Comparison of ENCODE assay signal across 13 mouse cellular contexts in genomic region chr11:120248160-120248793, GRCm38 (mm10). TPM values are rescaled to one million over a fixed set of nuclear protein-coding genes. Genes with fewer than 3 reads are reported as not detected.
A peak's percentile ranks its signal among the peaks of the same experiment; 100 is the strongest.
DNase-seq lines count a peak whose midpoint lies in the region; ATAC-seq lines count a peak whose summit lies in the region.
"Had no signal": no experiment of that assay in that cellular context is flagged by ENCODE, and none has a peak within 500 bp of the region (broad histone marks: within the 10 kb centered on the region; RNA-seq: fewer than 3 reads in every experiment).

No protein-coding gene starts in this region.

- H3K27me3 ChIP-seq in heart, embryonic 11.5 days (ENCODE audit: control insufficient read depth, insufficient read depth, low read length) = no peaks in the 10 kb centered on the region
- H3K27me3 ChIP-seq in liver, embryonic 15.5 days = 0 out of 2 replicates have a peak, but pooled peaks cover 4% of the 10 kb centered on the region
- H3K27me3 ChIP-seq in liver, embryonic 12.5 days (replicated peaks) = peaks cover 5% of the 10 kb centered on the region; the same call in 1 of the 2 replicates
- H3K27me3 ChIP-seq: Patski had no signal

- H3K36me3 ChIP-seq in heart, embryonic 11.5 days (ENCODE audit: control insufficient read depth, insufficient read depth, low read length) = no peaks in the 10 kb centered on the region
- no peaks in the 10 kb centered on the region for H3K36me3 ChIP-seq in liver, embryonic 15.5 days (replicated peaks)
- H3K36me3 ChIP-seq in liver, embryonic 12.5 days = no peaks in the 10 kb centered on the region

- no peaks in the 10 kb centered on the region for H3K9me3 ChIP-seq in heart, embryonic 11.5 days (replicated peaks; ENCODE audit: control insufficient read depth, low read length)
- H3K9me3 ChIP-seq in liver, embryonic 15.5 days (replicated peaks) = no peaks in the 10 kb centered on the region
- H3K9me3 ChIP-seq in liver, embryonic 12.5 days (replicated peaks) = no peaks in the 10 kb centered on the region

- H3K4me1 ChIP-seq in heart, embryonic 11.5 days (ENCODE audit: control insufficient read depth, insufficient read depth, low read length) = peaks cover 66% of the 10 kb centered on the region
- H3K4me1 ChIP-seq in liver, embryonic 15.5 days (replicated peaks) = peaks cover 35% of the 10 kb centered on the region
- H3K4me1 ChIP-seq in liver, embryonic 12.5 days = peaks cover 53% of the 10 kb centered on the region

- no peak for ATAC-seq in heart, embryonic 11.5 days (replicated peaks; ENCODE audit: insufficient number of reproducible peaks, low FRiP score, low TSS enrichment)
- ATAC-seq in liver, embryonic 15.5 days (ENCODE audit: insufficient read depth) = no peak
- ATAC-seq in liver, embryonic 12.5 days = no peak
- ATAC-seq: CD4-positive, CD25-positive, alpha-beta regulatory T cell, adult 4 months; Patski had no signal

- H3K4me2 ChIP-seq in heart, embryonic 11.5 days = no peak overlapping the region
- no peak overlapping the region for H3K4me2 ChIP-seq in liver, embryonic 15.5 days
- no peak overlapping the region for H3K4me2 ChIP-seq in liver, embryonic 12.5 days

- H3K27ac ChIP-seq in heart, embryonic 11.5 days (ENCODE audit: low read depth, low read length) = peak overlapping the region; percentile 67
- 0 out of 2 replicates have a peak overlapping the region, but pooled peaks have one; percentile 3 for H3K27ac ChIP-seq in liver, embryonic 15.5 days (replicated peaks)
- no peak overlapping the region for H3K27ac ChIP-seq in liver, embryonic 12.5 days

- WGBS in heart, embryonic 11.5 days (ENCODE audit: insufficient replicate concordance) = 58% methylated on average over 10 of the region's 10 CpGs
- 68% methylated on average over 10 of the region's 10 CpGs for WGBS in liver, embryonic 15.5 days (ENCODE audit: insufficient replicate concordance)
- WGBS in liver, embryonic 12.5 days (ENCODE audit: insufficient replicate concordance) = 65% methylated on average over 10 of the region's 10 CpGs

- no peak overlapping the region for H3K4me3 ChIP-seq in heart, embryonic 11.5 days (ENCODE audit: low read depth, low read length)
- H3K4me3 ChIP-seq in liver, embryonic 15.5 days (replicated peaks) = no peak overlapping the region
- H3K4me3 ChIP-seq in liver, embryonic 12.5 days = no peak overlapping the region

- DNase-seq in heart, adult 8-10 months (ENCODE audit: low spot score) = no peak
- peak; percentile 67 for DNase-seq in adipocyte (ENCODE audit: low spot score)
- DNase-seq in heart, postnatal 10 days = peak; percentile 28 to 47
- no peak for DNase-seq in retina, postnatal 1 day
- no peak for DNase-seq in thymus, adult 18-20 months
- DNase-seq: adrenal gland, postnatal 10 days; gastrocnemius, postnatal 14 days; thymus, adult 2 months had no signal

- intact Hi-C loops in heart, postnatal 10 days (cut with DNase I) = no loop called here

- no peak overlapping the region for H3K9ac ChIP-seq in heart, embryonic 11.5 days (ENCODE audit: low read depth, low read length)
- no peak overlapping the region for H3K9ac ChIP-seq in liver, embryonic 15.5 days
- no peak overlapping the region for H3K9ac ChIP-seq in liver, embryonic 12.5 days

RNA-seq across cellular contexts. Expression of gene Bahcc1, which starts 15.5 kb away (rescaled TPM):
- 7.0 and 9.1 TPM in 2 replicates for polyA plus RNA-seq in heart, embryonic 11.5 days (2014; fragmentation: Nextera tagmentation; extraction: Ambion mirVana)
- total RNA-seq in heart, adult 8-10 months (2022) = 10 to 100 TPM in 2 of 4 experiments, 1 to 10 TPM in 2; 6.2 to 12.6 (median 9.3) TPM
- polyA plus RNA-seq in liver, embryonic 15.5 days (2015; fragmentation: Nextera tagmentation; extraction: Ambion mirVana) = 0.91 and 1.0 TPM in 2 replicates
- 3.0 and 3.5 TPM in 2 replicates for polyA plus RNA-seq in liver, embryonic 12.5 days (2016; fragmentation: Nextera tagmentation; extraction: Ambion mirVana)
- 10 to 100 TPM in 1 of 2 experiments, 1 to 10 TPM in 1; 8.8 to 14.1 TPM for total RNA-seq in heart, postnatal 10 days (2021)
- polyA plus RNA-seq: CD4-positive, CD25-positive, alpha-beta regulatory T cell, adult 4 months had no signal

Comparison
In these comparisons a context has a peak if more than half of its experiments do, and no peak if none do; other contexts are left out.
1. DNase-seq: peak in adipocyte (single experiment) and heart, postnatal 10 days (2 of 2); none in heart, adult 8-10 months (single experiment), retina, postnatal 1 day (single experiment) and thymus, adult 18-20 months (0 of 2).